Mouse (Mus musculus) stomach, postnatal 0 days (tissue): ENCODE results near the gene Prkd1.

ENCODE experiments used
- CTCF ChIP-seq: IDR thresholded peaks from 2 replicates; pipeline ENCODE4 v1.5.1; 2016; ENCODE audit warnings: antibody characterized with exemption, low read depth, mild to moderate bottlenecking, moderate library complexity
- EP300 ChIP-seq: optimal IDR thresholded peaks from 2 replicates; pipeline ENCODE3; 2016; ENCODE audit warnings: antibody characterized with exemption

GRCm38 (mm10) chr12:50595777-50596176 lies 53.1 kb downstream of the Prkd1 start:
- TF ChIP-seq CTCF: no peak
- no peak for TF ChIP-seq EP300
